Comparison of ENCODE assay signal across 8 mouse cellular contexts in genomic region chr13:96431595-96432156, GRCm38 (mm10). TPM values are rescaled to one million over a fixed set of nuclear protein-coding genes. Genes with fewer than 3 reads are reported as not detected.
DNase-seq lines count a peak whose midpoint lies in the region; ATAC-seq and TF ChIP-seq lines count a peak whose summit lies in the region.

No protein-coding gene starts in this region.

- H3K27ac ChIP-seq in embryonic facial prominence, embryonic 14.5 days (replicated peaks; ENCODE audit: low read depth, low read length) = no peak overlapping the region
- H3K27ac ChIP-seq in limb, embryonic 12.5 days = no peak overlapping the region
- H3K27ac ChIP-seq in midbrain, embryonic 16.5 days (ENCODE audit: low read length) = no peak overlapping the region
- H3K27ac ChIP-seq in spleen, adult 2 months (ENCODE audit: insufficient read depth, low read length) = no peak overlapping the region

- peak; percentile 89 for DNase-seq in 3T3-L1 (ENCODE audit: low read depth, low spot score)
- DNase-seq in adrenal gland, postnatal 36 days = peak; percentile 91 to 94
- DNase-seq in embryonic facial prominence, embryonic 14.5 days (ENCODE audit: low spot score) = peak; percentile 92
- peak; percentile 87 for DNase-seq in heart, adult 8-10 months (ENCODE audit: low spot score)
- peak; percentile 90 to 94 for DNase-seq in kidney, adult 8-10 months
- DNase-seq in spleen, adult 2 months (ENCODE audit: low read depth in 1 of 2, low spot score in 2 of 2) = peak; percentile 47 to 80

- H3K9ac ChIP-seq in embryonic facial prominence, embryonic 14.5 days (ENCODE audit: low read depth, low read length) = no peak overlapping the region
- no peak overlapping the region for H3K9ac ChIP-seq in limb, embryonic 12.5 days (replicated peaks)
- no peak overlapping the region for H3K9ac ChIP-seq in midbrain, embryonic 16.5 days (ENCODE audit: low read depth, low read length)

- peaks cover 9% of the 10 kb centered on the region for H3K4me1 ChIP-seq in embryonic facial prominence, embryonic 14.5 days (ENCODE audit: control insufficient read depth, insufficient read depth, low read length)
- peaks cover 13% of the 10 kb centered on the region for H3K4me1 ChIP-seq in limb, embryonic 12.5 days (replicated peaks)
- H3K4me1 ChIP-seq in midbrain, embryonic 16.5 days (ENCODE audit: control insufficient read depth, insufficient read depth, low read length) = 0 out of 2 replicates have a peak, but pooled peaks cover 4% of the 10 kb centered on the region
- H3K4me1 ChIP-seq in spleen, adult 2 months (ENCODE audit: control insufficient read depth, insufficient read depth, insufficient read length) = peaks cover 3% of the 10 kb centered on the region; the same call in 1 of the 2 replicates

- H3K9me3 ChIP-seq in embryonic facial prominence, embryonic 14.5 days (ENCODE audit: control insufficient read depth, low read length) = no peaks in the 10 kb centered on the region
- H3K9me3 ChIP-seq in limb, embryonic 12.5 days = no peaks in the 10 kb centered on the region
- no peaks in the 10 kb centered on the region for H3K9me3 ChIP-seq in midbrain, embryonic 16.5 days (replicated peaks; ENCODE audit: control insufficient read depth, low read length, poor library complexity, severe bottlenecking)

- TF ChIP-seq CTCF in spleen, adult 2 months (IDR thresholded peaks at IDR 0.05; ENCODE audit: extremely low read depth, insufficient read depth, insufficient read length, insufficient replicate concordance) = peak; percentile 91

- no peak overlapping the region for H3K4me3 ChIP-seq in embryonic facial prominence, embryonic 14.5 days (ENCODE audit: low read depth, low read length)
- H3K4me3 ChIP-seq in limb, embryonic 12.5 days (replicated peaks) = no peak overlapping the region
- H3K4me3 ChIP-seq in midbrain, embryonic 16.5 days (ENCODE audit: low read depth, low read length) = no peak overlapping the region
- no peak overlapping the region for H3K4me3 ChIP-seq in spleen, adult 2 months (ENCODE audit: extremely low read depth, insufficient read depth, insufficient read length)

- H3K4me2 ChIP-seq in embryonic facial prominence, embryonic 14.5 days (ENCODE audit: low read depth, low read length) = no peak overlapping the region
- H3K4me2 ChIP-seq in limb, embryonic 12.5 days = no peak overlapping the region
- no peak overlapping the region for H3K4me2 ChIP-seq in midbrain, embryonic 16.5 days (ENCODE audit: low read length)

- H3K36me3 ChIP-seq in embryonic facial prominence, embryonic 14.5 days (ENCODE audit: control insufficient read depth, insufficient read depth, low read length) = no peaks in the 10 kb centered on the region
- H3K36me3 ChIP-seq in limb, embryonic 12.5 days = no peaks in the 10 kb centered on the region
- no peaks in the 10 kb centered on the region for H3K36me3 ChIP-seq in midbrain, embryonic 16.5 days (ENCODE audit: control insufficient read depth, insufficient read depth, low read length)
- no peaks in the 10 kb centered on the region for H3K36me3 ChIP-seq in spleen, adult 2 months (ENCODE audit: control insufficient read depth, insufficient read depth, low read length)

- no peaks in the 10 kb centered on the region for H3K27me3 ChIP-seq in embryonic facial prominence, embryonic 14.5 days (replicated peaks; ENCODE audit: control insufficient read depth, insufficient read depth, low read length)
- H3K27me3 ChIP-seq in limb, embryonic 12.5 days = no peaks in the 10 kb centered on the region
- no peaks in the 10 kb centered on the region for H3K27me3 ChIP-seq in midbrain, embryonic 16.5 days (ENCODE audit: control insufficient read depth, insufficient read depth, low read depth, low read length)
- no peaks in the 10 kb centered on the region for H3K27me3 ChIP-seq in spleen, adult 2 months (ENCODE audit: control insufficient read depth, insufficient read depth, low read length)

- no peak for TF ChIP-seq POLR2A in spleen, adult 2 months (IDR thresholded peaks at IDR 0.05; ENCODE audit: low read depth, low read length)

- peak; percentile 77 for ATAC-seq in embryonic facial prominence, embryonic 14.5 days (ENCODE audit: low read depth)
- 0 out of 2 replicates have a peak, but pooled peaks have one; percentile 49 for ATAC-seq in limb, embryonic 12.5 days (ENCODE audit: insufficient number of reproducible peaks, insufficient read depth, low FRiP score, low TSS enrichment, low read depth)
- ATAC-seq in midbrain, embryonic 16.5 days = peak; percentile 85

- 38% methylated on average over 12 of the region's 12 CpGs for WGBS in embryonic facial prominence, embryonic 14.5 days
- 40% methylated on average over 12 of the region's 12 CpGs for WGBS in limb, embryonic 12.5 days
- WGBS in midbrain, embryonic 16.5 days = 41% methylated on average over 12 of the region's 12 CpGs
- 39% methylated on average over 12 of the region's 12 CpGs for WGBS in spleen, adult 2 months

RNA-seq across cellular contexts. Expression of gene Ankdd1b, which starts 39.3 kb away (rescaled TPM):
- total RNA-seq in adrenal gland, postnatal 36 days (2021) = 1 to 10 TPM; 1.1 to 1.8 TPM
- 0.15 and 0.20 TPM in 2 replicates for polyA plus RNA-seq in embryonic facial prominence, embryonic 14.5 days (2014; fragmentation: Nextera tagmentation; extraction: Ambion mirVana)
- 1 to 10 TPM; 1.1 TPM for total RNA-seq in heart, adult 8-10 months (2022)
- polyA plus RNA-seq in limb, embryonic 12.5 days (2016; fragmentation: Nextera tagmentation; extraction: Ambion mirVana) = 0.10 and 0.11 TPM in 2 replicates
- not detected in 2 replicates for polyA plus RNA-seq in midbrain, embryonic 16.5 days (2015; fragmentation: Nextera tagmentation; extraction: Ambion mirVana)
- not detected in 2 replicates for polyA plus RNA-seq in spleen, adult 2 months (2012; rRNA removed)

RNA-seq across cellular contexts. Expression of gene Poc5, which starts 43.6 kb away (rescaled TPM):
- 10 to 100 TPM; 14.3 to 19.0 TPM for total RNA-seq in adrenal gland, postnatal 36 days (2021)
- 13.7 and 19.7 TPM in 2 replicates for polyA plus RNA-seq in embryonic facial prominence, embryonic 14.5 days (2014; fragmentation: Nextera tagmentation; extraction: Ambion mirVana)
- 10 to 100 TPM in 3 of 4 experiments, 1 to 10 TPM in 1; 9.4 to 12.7 (median 11.0) TPM for total RNA-seq in heart, adult 8-10 months (2022)
- 21.9 and 23.6 TPM in 2 replicates for polyA plus RNA-seq in limb, embryonic 12.5 days (2016; fragmentation: Nextera tagmentation; extraction: Ambion mirVana)
- 19.2 and 21.3 TPM in 2 replicates for polyA plus RNA-seq in midbrain, embryonic 16.5 days (2015; fragmentation: Nextera tagmentation; extraction: Ambion mirVana)
- 3.5 and 3.6 TPM in 2 replicates for polyA plus RNA-seq in spleen, adult 2 months (2012; rRNA removed)

RNA-seq across cellular contexts. Expression of gene Gm17622, which starts 58.9 kb away (rescaled TPM):
- not detected for total RNA-seq in adrenal gland, postnatal 36 days (2021)
- not detected in 2 replicates for polyA plus RNA-seq in embryonic facial prominence, embryonic 14.5 days (2014; fragmentation: Nextera tagmentation; extraction: Ambion mirVana)
- total RNA-seq in heart, adult 8-10 months (2022) = not detected
- not detected in 2 replicates for polyA plus RNA-seq in limb, embryonic 12.5 days (2016; fragmentation: Nextera tagmentation; extraction: Ambion mirVana)
- polyA plus RNA-seq in midbrain, embryonic 16.5 days (2015; fragmentation: Nextera tagmentation; extraction: Ambion mirVana) = not detected in 2 replicates
- not detected in 2 replicates for polyA plus RNA-seq in spleen, adult 2 months (2012; rRNA removed)
